9 mouse cellular contexts compared by ENCODE assay signal in genomic region chr1:156921290-156921994, GRCm38 (mm10). TPM values are rescaled to one million over a fixed set of nuclear protein-coding genes. Genes with fewer than 3 reads are reported as not detected.
DNase-seq lines count a peak whose midpoint lies in the region; ATAC-seq and TF ChIP-seq lines count a peak whose summit lies in the region.
"Had no signal": no experiment of that assay in that cellular context is flagged by ENCODE, and none has a peak within 500 bp of the region (broad histone marks: within the 10 kb centered on the region; RNA-seq: fewer than 3 reads in every experiment).

No protein-coding gene starts in this region.

- H3K27ac ChIP-seq in layer of hippocampus, adult 2 months, result peak overlapping the region; percentile 29; the same call in 1 of the 2 replicates
- H3K27ac ChIP-seq: lung, embryonic 15.5 days had no signal

- no peak for DNase-seq in layer of hippocampus, adult 2 months (ENCODE audit: low spot score in 2 of 2)
- DNase-seq in layer of hippocampus, postnatal 10 days (ENCODE audit: low spot score in 2 of 2), result no peak
- DNase-seq in R1 (ENCODE audit: low read depth, low spot score), result peak; percentile 46
- peak; percentile 36 to 37 for DNase-seq in heart, postnatal 10 days
- no peak for DNase-seq in cerebellum, adult 8-10 months
- no peak for DNase-seq in cerebellum, adult 11-12 months
- no peak for DNase-seq in urinary bladder, postnatal 10 days (ENCODE audit: low spot score)

- H3K4me3 ChIP-seq in layer of hippocampus, adult 2 months, result no peak overlapping the region
- H3K4me3 ChIP-seq: lung, embryonic 15.5 days had no signal

- peak; percentile 87 for ATAC-seq in monocyte, adult 5-6 weeks (replicated peaks; ENCODE audit: insufficient number of reproducible peaks, low FRiP score, low TSS enrichment, poor library complexity, severe bottlenecking)

- TF ChIP-seq CTCF in layer of hippocampus, adult 2 months (conservative IDR thresholded peaks at IDR 0.05), result no peak

- intact Hi-C loops in heart, postnatal 10 days (cut with DNase I), result no loop called here

RNA-seq across cellular contexts. Expression of gene Ralgps2, which starts 18.0 kb away (rescaled TPM):
- total RNA-seq in layer of hippocampus, adult 2 months (2021), result 10 to 100 TPM; 70.9 to 80.5 TPM
- 100 to 1,000 TPM in 1 of 2 experiments, 10 to 100 TPM in 1; 93.3 to 101 TPM for total RNA-seq in layer of hippocampus, postnatal 10 days (2021)
- 10 to 100 TPM; 22.0 to 24.5 TPM for total RNA-seq in heart, postnatal 10 days (2021)
- total RNA-seq in monocyte, adult 5-6 weeks (2017), result 60.9 to 69.7 TPM (median 65.5 TPM) in 3 replicates

Comparison
In these comparisons a context has a peak if more than half of its experiments do, and no peak if none do; other contexts are left out.
1. DNase-seq: peak in R1 (single experiment) and heart, postnatal 10 days (2 of 2); none in layer of hippocampus, adult 2 months (0 of 2), layer of hippocampus, postnatal 10 days (0 of 2), cerebellum, adult 8-10 months (single experiment), cerebellum, adult 11-12 months (single experiment) and urinary bladder, postnatal 10 days (single experiment).